Mouse (Mus musculus): Measurements from ENCODE around the gene Pygo1. TPM values are rescaled to one million over a fixed set of nuclear protein-coding genes. Genes with fewer than 3 reads are reported as not detected.

The Pygo1 gene
- 0.08 and 0.11 TPM in 2 replicates for polyA plus RNA-seq (2012; rRNA removed)

DNA sequence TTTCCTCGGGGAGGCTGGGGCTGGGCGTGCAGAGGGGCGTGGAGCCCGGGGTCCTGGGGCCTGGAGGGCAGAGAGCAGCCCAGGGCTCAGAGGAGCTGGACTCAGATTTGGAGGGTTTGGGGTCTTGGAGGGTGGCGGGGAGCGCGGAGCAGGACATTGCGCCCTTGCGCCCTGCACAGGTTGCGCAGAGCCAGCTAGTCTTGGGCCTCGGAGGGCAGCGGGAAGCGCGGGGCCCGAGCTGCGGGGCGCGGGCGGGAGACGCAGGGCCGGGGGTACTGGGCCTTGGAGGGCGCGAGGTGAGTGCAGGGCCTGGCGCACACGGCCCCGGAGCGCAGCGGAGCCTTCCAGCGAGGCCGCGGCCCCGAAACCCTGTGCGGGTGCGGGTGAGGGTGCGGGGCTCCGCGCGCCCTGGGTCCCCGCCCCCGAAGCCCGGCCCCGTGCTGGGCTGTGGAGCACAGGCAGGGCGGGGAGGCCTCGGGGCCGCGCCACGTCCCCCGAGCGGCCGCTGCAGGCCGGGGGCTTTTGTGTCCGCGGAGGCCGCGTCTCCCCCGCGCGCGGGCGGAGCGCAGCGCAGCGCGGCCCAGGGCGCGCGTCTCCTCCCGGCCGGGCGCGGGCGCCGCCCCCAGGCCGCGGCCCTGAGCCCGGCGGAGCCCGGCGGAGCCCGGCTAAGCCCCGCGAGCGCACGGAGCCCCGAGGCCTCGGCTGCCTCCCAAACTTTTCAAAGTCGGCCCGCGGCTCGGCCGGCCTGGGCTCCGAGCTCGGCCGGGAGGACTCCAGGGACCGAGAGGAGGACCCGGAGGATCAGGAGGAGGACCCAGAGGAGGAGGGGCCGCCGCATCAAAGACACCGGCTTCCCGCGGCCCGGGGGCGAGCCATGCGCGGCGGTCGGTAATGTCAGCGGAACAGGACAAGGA is at the start of gene Pygo1:
Gene Pygo1 (plus strand): TSS at position 625 of the 914 bp plus-strand sequence.

DNA sequence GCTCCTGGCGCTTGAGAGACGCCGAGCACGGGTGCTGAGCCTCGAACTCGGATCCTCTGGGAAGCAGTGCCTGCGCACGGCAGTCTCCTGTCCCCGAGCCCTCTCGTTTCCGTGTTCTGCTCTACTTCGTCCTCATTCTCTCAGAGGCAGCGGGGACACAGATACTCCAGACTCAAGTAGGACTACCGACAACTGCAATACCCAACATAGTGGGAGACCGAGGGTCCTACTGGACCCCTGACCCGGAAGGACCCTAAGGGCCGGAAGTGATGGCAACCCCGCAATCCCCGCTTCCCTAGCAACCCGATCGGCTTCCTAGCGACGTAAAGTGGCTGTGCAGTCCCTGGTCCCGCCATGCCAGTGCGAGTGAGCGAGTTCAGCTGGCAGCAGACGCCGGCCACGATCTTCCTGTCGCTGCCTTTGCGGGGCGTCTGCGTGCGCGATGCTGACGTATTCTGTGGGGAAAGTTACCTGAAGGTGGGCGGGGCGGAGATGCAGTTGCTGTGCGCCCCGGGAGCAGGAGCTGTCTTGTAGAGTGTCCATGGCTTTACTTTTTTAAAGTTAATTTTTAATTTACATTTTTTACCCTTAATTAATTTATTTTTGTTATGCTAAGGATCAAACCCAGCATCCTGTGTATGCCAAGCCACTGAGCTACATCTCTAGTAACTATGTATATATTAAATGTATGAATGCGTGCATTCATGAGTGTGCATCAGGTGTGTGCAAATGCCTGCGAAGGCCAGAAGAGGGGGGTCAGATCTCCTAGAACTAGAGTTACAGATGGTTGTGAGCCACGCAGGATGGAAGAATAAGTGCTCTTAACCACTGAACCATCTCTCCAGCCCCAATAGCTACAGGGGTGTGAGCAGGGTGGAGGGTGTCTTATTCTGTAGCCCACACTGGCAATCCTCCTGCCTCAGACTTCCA is 33.3 kb downstream of the Pygo1 start, which contains the start of the genes Dyx1c1 and Gm44503:
Gene Dyx1c1 (plus strand): TSS at position 265 of the 930 bp plus-strand sequence.
Gene Gm44503 (plus strand): TSS at position 332 of the 930 bp plus-strand sequence.

DNA sequence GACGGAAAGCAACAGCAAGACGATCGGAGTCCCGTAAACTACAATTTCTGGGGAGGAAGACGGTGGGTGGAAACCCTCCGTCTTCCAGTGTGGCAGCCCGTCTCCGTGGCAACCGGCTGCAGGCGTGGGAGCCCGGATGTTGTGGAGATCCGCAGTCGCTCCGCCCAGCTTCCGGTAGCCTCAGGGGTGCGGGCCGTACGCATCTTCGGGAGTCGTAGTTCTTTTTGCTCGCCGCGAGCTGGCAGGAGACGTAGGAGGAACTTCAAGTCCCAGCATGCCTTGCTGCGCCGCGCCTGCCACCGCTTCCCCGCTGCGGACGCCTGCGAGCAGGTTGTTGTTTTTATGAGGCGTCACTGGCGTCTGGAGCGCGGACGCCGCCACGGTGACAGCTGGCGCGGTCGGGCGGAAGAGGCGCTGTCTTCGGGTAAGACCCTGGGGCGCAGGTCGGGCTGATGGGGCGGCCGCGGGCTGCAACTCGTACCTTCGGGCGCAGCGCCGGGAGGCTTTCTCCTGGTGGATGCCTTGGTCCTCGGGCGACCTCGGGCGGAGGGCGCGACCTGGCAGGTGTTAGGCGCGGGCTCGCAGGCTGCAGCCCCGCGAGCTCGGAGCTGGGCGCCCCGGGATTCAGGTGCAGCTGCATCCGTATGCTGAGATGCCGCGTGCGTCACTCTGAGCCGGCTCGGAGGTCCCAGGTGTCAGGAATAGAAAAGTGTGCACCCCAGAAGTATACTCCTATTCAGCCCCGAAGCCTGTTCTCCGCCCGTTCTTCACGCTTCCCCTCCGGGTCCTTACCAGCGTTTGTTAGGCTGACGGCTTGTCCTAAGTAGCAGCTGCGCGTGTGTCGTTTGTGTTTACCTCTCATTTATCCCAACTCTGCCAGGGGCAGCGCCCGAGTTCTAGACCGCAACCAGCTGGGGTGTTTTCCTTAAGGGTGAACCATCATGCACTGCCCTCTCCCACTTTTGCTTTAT is 60.1 kb downstream of the Pygo1 start, which contains the start of the genes Ccpg1os and Ccpg1:
Gene Ccpg1os (minus strand): TSS at position 133 of the 971 bp plus-strand sequence.
Gene Ccpg1 (plus strand): TSS at position 180 of the 971 bp plus-strand sequence.

Other genes starting within 250 kb of the Pygo1 start
- gene Prtg, start 118.8 kb upstream of the Pygo1 start, polyA plus RNA-seq (2012; rRNA removed), result 0.03 and 0.07 TPM in 2 replicates
- 0.11 and 0.12 TPM in 2 replicates for gene Dyx1c1, start 33.1 kb downstream of the Pygo1 start, polyA plus RNA-seq (2012; rRNA removed)
- gene Gm44503, start 33.2 kb downstream of the Pygo1 start, polyA plus RNA-seq (2012; rRNA removed), result not detected in 2 replicates
- 2.0 and 2.3 TPM in 2 replicates for gene Ccpg1os, start 59.7 kb downstream of the Pygo1 start, polyA plus RNA-seq (2012; rRNA removed)
- gene Ccpg1, start 59.8 kb downstream of the Pygo1 start, polyA plus RNA-seq (2012; rRNA removed), result 4.0 and 4.7 TPM in 2 replicates
- gene Pigb, start 114.7 kb downstream of the Pygo1 start, polyA plus RNA-seq (2012; rRNA removed), result 3.2 and 4.0 TPM in 2 replicates
- 2.6 and 3.3 TPM in 2 replicates for gene Rab27a, start 119.2 kb downstream of the Pygo1 start, polyA plus RNA-seq (2012; rRNA removed)
- 0.06 and 0.07 TPM in 2 replicates for gene Khdc3, start 176.2 kb downstream of the Pygo1 start, polyA plus RNA-seq (2012; rRNA removed)
- not detected in 2 replicates for gene Gm20509, start 176.8 kb downstream of the Pygo1 start, polyA plus RNA-seq (2012; rRNA removed)
- gene Rsl24d1, start 187.8 kb downstream of the Pygo1 start, polyA plus RNA-seq (2012; rRNA removed), result 29.5 and 36.3 TPM in 2 replicates

All from liver, embryonic 14 days (tissue).